Mouse (Mus musculus): ENCODE measurements around the gene Xndc1.

GRCm38 (mm10) chr7:102082816-102083215, 17.5 kb downstream of the Xndc1 start, which contains the start of gene Trpc2:
- TF ChIP-seq CTCF (IDR thresholded peaks at IDR 0.05; ENCODE audit: borderline replicate concordance, insufficient read depth, low read length): no peak
- no peak for TF ChIP-seq POLR2A (IDR thresholded peaks at IDR 0.05; ENCODE audit: low read depth, low read length)

Measured in embryonic fibroblast, embryonic 13.5 days (primary cell).